ENCODE assay signal across 9 mouse cellular contexts in the genomic region with DNA sequence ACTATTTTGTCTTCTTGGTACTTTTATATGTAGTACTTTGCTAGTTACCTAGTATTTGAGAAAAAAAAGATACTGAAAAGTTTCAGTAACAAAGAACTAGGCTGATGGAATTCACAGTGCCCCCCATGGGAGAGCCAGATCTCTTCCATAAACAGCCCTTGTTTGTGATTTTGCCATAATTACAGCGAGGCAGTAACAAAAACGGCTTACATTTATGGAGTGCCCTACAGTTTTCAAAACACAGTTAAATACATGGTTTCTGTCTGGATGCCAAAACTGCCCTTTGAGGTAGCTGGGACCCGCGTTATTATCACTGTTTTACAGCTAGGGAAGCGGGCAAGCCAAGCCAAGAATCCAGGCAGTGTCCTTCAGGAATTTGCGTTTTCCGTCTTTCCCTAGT. TPM values are rescaled to one million over a fixed set of nuclear protein-coding genes. Genes with fewer than 3 reads are reported as not detected.
DNase-seq lines count a peak whose midpoint lies in the region; ATAC-seq and TF ChIP-seq lines count a peak whose summit lies in the region.
"Had no signal": no experiment of that assay in that cellular context is flagged by ENCODE, and none has a peak within 500 bp of the region (broad histone marks: within the 10 kb centered on the region; RNA-seq: fewer than 3 reads in every experiment).

No protein-coding gene starts in this region.

- no peak for ATAC-seq in G1E (ENCODE audit: extremely low read depth, insufficient number of reproducible peaks, low FRiP score, poor library complexity, severe bottlenecking)
- no peak for ATAC-seq in forebrain, postnatal 0 days
- ATAC-seq in kidney, embryonic 16.5 days (ENCODE audit: low FRiP score, low TSS enrichment) = no peak
- ATAC-seq in midbrain, embryonic 12.5 days (ENCODE audit: low FRiP score, low read depth) = no peak

- peak; percentile 7 to 28 for DNase-seq in cerebellum, adult 18-20 months
- DNase-seq in cerebellum, adult 11-12 months = no peak
- no peak for DNase-seq in G1E (ENCODE audit: low spot score)
- no peak for DNase-seq in forebrain, postnatal 0 days
- DNase-seq in frontal cortex, postnatal 25 days (ENCODE audit: low spot score in 2 of 2) = no peak
- no peak for DNase-seq in right cerebral cortex, postnatal 36 days (ENCODE audit: low spot score in 2 of 2)

- H3K9me3 ChIP-seq in G1E (replicated peaks) = no peaks in the 10 kb centered on the region
- H3K9me3 ChIP-seq in forebrain, postnatal 0 days (ENCODE audit: low read length) = no peaks in the 10 kb centered on the region
- no peaks in the 10 kb centered on the region for H3K9me3 ChIP-seq in kidney, embryonic 16.5 days (ENCODE audit: low read length)
- no peaks in the 10 kb centered on the region for H3K9me3 ChIP-seq in midbrain, embryonic 12.5 days

- H3K4me2 ChIP-seq in forebrain, postnatal 0 days (ENCODE audit: low read depth) = peak overlapping the region; percentile 56
- H3K4me2 ChIP-seq in kidney, embryonic 16.5 days (replicated peaks; ENCODE audit: low read depth, low read length) = peak overlapping the region; percentile 63
- H3K4me2 ChIP-seq in midbrain, embryonic 12.5 days (replicated peaks) = peak overlapping the region; percentile 79

- peaks cover 7% of the 10 kb centered on the region for H3K36me3 ChIP-seq in G1E (replicated peaks)
- no peaks in the 10 kb centered on the region for H3K36me3 ChIP-seq in forebrain, postnatal 0 days (ENCODE audit: insufficient read depth)
- H3K36me3 ChIP-seq in kidney, embryonic 16.5 days (ENCODE audit: insufficient read depth, low read length) = no peaks in the 10 kb centered on the region
- H3K36me3 ChIP-seq in midbrain, embryonic 12.5 days = no peaks in the 10 kb centered on the region

- peak overlapping the region; percentile 94; the same call in 1 of the 2 replicates for H3K4me3 ChIP-seq in G1E (ENCODE audit: low read depth, low read length)
- peak overlapping the region; percentile 96 for H3K4me3 ChIP-seq in forebrain, postnatal 0 days (ENCODE audit: low read depth, low read length)
- peak overlapping the region; percentile 93 for H3K4me3 ChIP-seq in kidney, embryonic 16.5 days (ENCODE audit: low read length)
- H3K4me3 ChIP-seq in midbrain, embryonic 12.5 days = peak overlapping the region; percentile 95

- H3K27me3 ChIP-seq in G1E (ENCODE audit: insufficient read depth, low read length) = peaks cover 15% of the 10 kb centered on the region
- H3K27me3 ChIP-seq in forebrain, postnatal 0 days (ENCODE audit: insufficient read depth, low read length) = no peaks in the 10 kb centered on the region
- no peaks in the 10 kb centered on the region for H3K27me3 ChIP-seq in kidney, embryonic 16.5 days (ENCODE audit: insufficient read depth, low read length)
- H3K27me3 ChIP-seq in midbrain, embryonic 12.5 days = no peaks in the 10 kb centered on the region

- peak overlapping the region; percentile 93 for H3K27ac ChIP-seq in forebrain, postnatal 0 days (ENCODE audit: low read depth, low read length)
- peak overlapping the region; percentile 77; the same call in 1 of the 2 replicates for H3K27ac ChIP-seq in kidney, embryonic 16.5 days (ENCODE audit: low read length)
- peak overlapping the region; percentile 97; the same call in 1 of the 2 replicates for H3K27ac ChIP-seq in midbrain, embryonic 12.5 days (replicated peaks)

- H3K4me1 ChIP-seq in G1E (ENCODE audit: insufficient read depth, low read depth, low read length) = peaks cover 31% of the 10 kb centered on the region
- H3K4me1 ChIP-seq in forebrain, postnatal 0 days (ENCODE audit: insufficient read depth) = peaks cover 12% of the 10 kb centered on the region
- H3K4me1 ChIP-seq in kidney, embryonic 16.5 days (ENCODE audit: insufficient read depth, low read length) = peaks cover 14% of the 10 kb centered on the region
- H3K4me1 ChIP-seq in midbrain, embryonic 12.5 days = peaks cover 21% of the 10 kb centered on the region

- no peak for TF ChIP-seq CTCF in G1E (IDR thresholded peaks at IDR 0.05; ENCODE audit: low read depth, low read length)
- no peak for TF ChIP-seq CTCF in forebrain, postnatal 0 days (IDR thresholded peaks at IDR 0.05; ENCODE audit: low read depth)

- peak overlapping the region; percentile 86 for H3K9ac ChIP-seq in forebrain, postnatal 0 days
- H3K9ac ChIP-seq in kidney, embryonic 16.5 days (replicated peaks; ENCODE audit: low read length) = peak overlapping the region; percentile 94
- peak overlapping the region; percentile 51; the same call in 1 of the 2 replicates for H3K9ac ChIP-seq in midbrain, embryonic 12.5 days (replicated peaks)

- WGBS in forebrain, postnatal 0 days = 9% methylated on average over 7 of the region's 7 CpGs
- WGBS in kidney, embryonic 16.5 days = 27% methylated on average over 7 of the region's 7 CpGs
- 50% methylated on average over 7 of the region's 7 CpGs for WGBS in midbrain, embryonic 12.5 days

RNA-seq across cellular contexts. Expression of a gene that starts 0.6 kb away (rescaled TPM):
- total RNA-seq in G1E (2014; fragmentation: Nextera tagmentation) (54.8 and 55.8 TPM in 2 replicates), G1E (2017) (35.0 and 39.9 TPM in 2 replicates)
- polyA plus RNA-seq in G1E (2012) = 3.4 and 3.7 TPM in 2 replicates
- 31.2 and 37.8 TPM in 2 replicates for total RNA-seq in forebrain, postnatal 0 days (2014; rRNA removed)
- 5.1 and 7.0 TPM in 2 replicates for polyA plus RNA-seq in forebrain, postnatal 0 days (2015; fragmentation: Nextera tagmentation; extraction: Ambion mirVana)
- polyA plus RNA-seq in kidney, embryonic 16.5 days (2015; fragmentation: Nextera tagmentation; extraction: Ambion mirVana) = 14.5 and 17.5 TPM in 2 replicates
- 25.8 and 29.6 TPM in 2 replicates for polyA plus RNA-seq in midbrain, embryonic 12.5 days (2016; fragmentation: Nextera tagmentation; extraction: Ambion mirVana)

RNA-seq across cellular contexts. Expression of a gene that starts 20.2 kb away (rescaled TPM):
- total RNA-seq in G1E (2014; fragmentation: Nextera tagmentation) (not detected in 2 replicates), G1E (2017) (not detected in 2 replicates)
- not detected in 2 replicates for polyA plus RNA-seq in G1E (2012)
- total RNA-seq in forebrain, postnatal 0 days (2014; rRNA removed) = not detected in 2 replicates
- not detected in 2 replicates for polyA plus RNA-seq in forebrain, postnatal 0 days (2015; fragmentation: Nextera tagmentation; extraction: Ambion mirVana)
- not detected in 2 replicates for polyA plus RNA-seq in kidney, embryonic 16.5 days (2015; fragmentation: Nextera tagmentation; extraction: Ambion mirVana)
- not detected in 2 replicates for polyA plus RNA-seq in midbrain, embryonic 12.5 days (2016; fragmentation: Nextera tagmentation; extraction: Ambion mirVana)
- total RNA-seq: heart, postnatal 36 days had no signal

Comparison
In these comparisons a context has a peak if more than half of its experiments do, and no peak if none do; other contexts are left out.
1. DNase-seq: peak in cerebellum, adult 18-20 months (2 of 2); none in cerebellum, adult 11-12 months (single experiment), G1E (single experiment), forebrain, postnatal 0 days (single experiment), frontal cortex, postnatal 25 days (0 of 2) and right cerebral cortex, postnatal 36 days (0 of 2).
2. Peak in every context shown above with its lines, with median percentiles within 50 percentile points of each other: H3K4me3 ChIP-seq, H3K27ac ChIP-seq, H3K4me2 ChIP-seq and H3K9ac ChIP-seq.